Mouse (Mus musculus) neural tube, embryonic 11.5 days (tissue): ENCODE data around the gene Tnr. TPM values are rescaled to one million over a fixed set of nuclear protein-coding genes. Genes with fewer than 3 reads are reported as not detected.
A peak's percentile ranks its signal among the peaks of the same experiment; 100 is the strongest.

Experiments used
- ATAC-seq: fragments of 200-750 bp; cut with Nextera tagmentation; 2 replicates; pipeline ENCODE4 v1.8.0; 2017; ENCODE audit warnings: moderate number of reproducible peaks, mild to moderate bottlenecking, moderate TSS enrichment, moderate library complexity; ENCODE audit not compliant: insufficient read depth, low FRiP score, low TSS enrichment
- DNase-seq: peaks from one replicate; pipeline ENCODE4 v3.0.0-alpha.2; 2015; ENCODE audit warnings: low spot score
- H3K27ac ChIP-seq: fragments of 300-500 bp; sonication (generic); 2 replicates; pipeline ENCODE4 v1.5.1; 2014; ENCODE audit warnings: low read depth, mild to moderate bottlenecking, low read length
- H3K27me3 ChIP-seq: fragments of 300-500 bp; sonication (generic); 2 replicates; pipeline ENCODE4 v1.6.1; 2014; ENCODE audit warnings: mild to moderate bottlenecking, low read length, mixed read lengths; ENCODE audit not compliant: control insufficient read depth, insufficient read depth
- H3K36me3 ChIP-seq: fragments of 300-500 bp; sonication (generic); 2 replicates; pipeline ENCODE4 v1.6.1; 2014; ENCODE audit warnings: mild to moderate bottlenecking, low read length, moderate library complexity, mixed read lengths; ENCODE audit not compliant: control insufficient read depth, insufficient read depth
- H3K4me1 ChIP-seq: fragments of 300-500 bp; sonication (generic); 2 replicates; pipeline ENCODE4 v1.6.1; 2014; ENCODE audit warnings: low read length, mixed read lengths; ENCODE audit not compliant: control insufficient read depth, insufficient read depth
- H3K4me2 ChIP-seq: fragments of 300-500 bp; sonication (generic); 2 replicates; pipeline ENCODE4 v1.6.1; 2014; ENCODE audit warnings: low read depth, mild to moderate bottlenecking, moderate library complexity
- H3K4me3 ChIP-seq: fragments of 300-500 bp; sonication (generic); 2 replicates; pipeline ENCODE4 v1.5.1; 2014; ENCODE audit warnings: low read depth, low read length
- H3K9ac ChIP-seq: fragments of 300-500 bp; sonication (generic); 2 replicates; pipeline ENCODE4 v1.6.1; 2014; ENCODE audit warnings: mild to moderate bottlenecking, low read length
- H3K9me3 ChIP-seq: fragments of 300-500 bp; sonication (generic); 2 replicates; pipeline ENCODE4 v1.6.1; 2016; ENCODE audit warnings: low read length; ENCODE audit not compliant: control insufficient read depth
- WGBS: fragments of 180-500 bp; shearing (Covaris S2); extraction: QIAGEN DNeasy Blood & Tissue Kit; methylation state at CpG from one replicate; pipeline ENCODE4 v1.1.7; 2014; 5-methylcytosine and 5-hydroxymethylcytosine counted together
- polyA plus RNA-seq: library from polyadenylated mRNA; unstranded; fragments of >200 nt; fragmentation: Nextera tagmentation; extraction: Ambion mirVana; gene quantifications from 2 replicates; pipeline ENCODE4 v1.2.1, GENCODE M21; 2014

Gene Tnr
- polyA plus RNA-seq, 1 experiment from 2014 or later: 1.2 TPM

GRCm38 (mm10) chr1:159888611-159889010, 365.0 kb downstream of the Tnr start:
- WGBS: 96% methylated on average over 5 of the region's 5 CpGs

DNA sequence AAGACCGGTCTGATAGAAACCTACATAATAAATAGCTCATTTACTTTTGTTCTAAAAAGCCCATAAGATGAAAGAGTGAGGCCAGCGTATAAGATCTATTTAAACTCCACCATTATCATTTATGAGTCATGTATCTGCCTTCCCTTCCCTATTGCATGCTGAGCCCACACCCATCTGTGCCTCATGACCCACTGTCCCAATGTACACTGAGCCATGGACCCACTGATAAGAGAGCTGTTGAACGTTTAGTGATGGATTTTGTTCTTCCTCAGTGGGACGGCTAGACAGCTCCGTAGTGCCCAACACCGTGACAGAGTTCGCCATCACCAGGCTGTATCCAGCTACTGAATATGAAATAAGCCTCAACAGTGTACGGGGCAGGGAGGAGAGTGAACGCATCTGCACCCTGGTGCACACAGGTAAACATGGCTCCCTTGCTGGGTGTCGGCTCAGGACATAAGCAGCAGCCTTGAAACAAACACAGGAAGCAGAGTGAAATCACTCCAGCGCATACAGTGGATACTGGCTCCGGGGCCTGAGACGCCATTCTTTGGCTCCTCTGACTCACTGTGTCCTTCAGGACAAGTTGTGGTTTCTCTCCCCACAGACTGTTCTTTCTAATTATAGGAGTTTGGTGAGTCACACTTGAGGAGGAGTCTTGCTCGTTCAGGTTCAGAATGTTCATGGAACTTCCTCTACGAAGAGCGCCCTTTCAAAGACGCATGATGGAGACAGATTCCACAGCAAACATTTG, 365.6 kb downstream of the Tnr start:
- no peak overlapping the region for H3K4me3 ChIP-seq
- ATAC-seq: no peak
- no peak overlapping the region for H3K9ac ChIP-seq
- H3K36me3 ChIP-seq: no peaks in the 10 kb centered on the region
- H3K27me3 ChIP-seq: no peaks in the 10 kb centered on the region
- WGBS: 89% methylated on average over 17 of the region's 17 CpGs
- no peaks in the 10 kb centered on the region for H3K9me3 ChIP-seq
- no peak overlapping the region for H3K27ac ChIP-seq
- no peaks in the 10 kb centered on the region for H3K4me1 ChIP-seq
- no peak overlapping the region for H3K4me2 ChIP-seq
- no peak for DNase-seq

More at GRCm38 (mm10) chr1:159888611-159889010, 365.0 kb downstream of the Tnr start:
- no peaks in the 10 kb centered on the region for H3K9me3 ChIP-seq
- H3K4me2 ChIP-seq: no peak overlapping the region
- no peaks in the 10 kb centered on the region for H3K36me3 ChIP-seq
- no peaks in the 10 kb centered on the region for H3K4me1 ChIP-seq
- ATAC-seq (no peak), DNase-seq (no peak)
- H3K4me3 ChIP-seq: no peak overlapping the region
- no peaks in the 10 kb centered on the region for H3K27me3 ChIP-seq
- no peak overlapping the region for H3K27ac ChIP-seq
- H3K9ac ChIP-seq: no peak overlapping the region

DNA sequence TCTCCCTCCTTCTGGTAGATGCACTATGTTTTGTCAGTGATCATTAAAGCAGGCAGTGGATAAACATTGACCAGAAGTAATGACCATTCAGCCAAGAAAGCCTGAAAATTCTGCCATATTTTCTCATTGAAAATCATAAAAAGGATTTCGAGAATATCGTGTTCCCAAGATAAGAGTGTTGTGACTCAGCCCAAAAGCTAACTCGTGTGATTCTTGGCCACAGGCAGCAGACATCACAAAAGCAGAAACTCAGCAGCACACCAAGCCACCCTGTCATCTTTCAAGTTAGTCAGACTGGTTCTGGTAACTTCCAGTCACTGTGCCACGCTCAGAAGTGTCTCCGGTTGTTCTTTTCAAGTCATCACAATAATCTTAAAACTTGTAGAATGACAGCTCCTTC, 367.0 kb downstream of the Tnr start:
- H3K9me3 ChIP-seq: no peaks in the 10 kb centered on the region
- H3K36me3 ChIP-seq: no peaks in the 10 kb centered on the region
- H3K27me3 ChIP-seq: no peaks in the 10 kb centered on the region
- no peak overlapping the region for H3K27ac ChIP-seq
- DNase-seq (no peak), ATAC-seq (no peak)
- no peak overlapping the region for H3K9ac ChIP-seq
- 86% methylated on average over 5 of the region's 5 CpGs for WGBS
- no peak overlapping the region for H3K4me3 ChIP-seq
- H3K4me1 ChIP-seq: no peaks in the 10 kb centered on the region
- H3K4me2 ChIP-seq: no peak overlapping the region

- WGBS: 85% methylated on average over 3 of the region's 3 CpGs
- ATAC-seq: no peak
These were observed 371.5 kb downstream of the Tnr start for GRCm38 (mm10) chr1:159895094-159895493.

DNA sequence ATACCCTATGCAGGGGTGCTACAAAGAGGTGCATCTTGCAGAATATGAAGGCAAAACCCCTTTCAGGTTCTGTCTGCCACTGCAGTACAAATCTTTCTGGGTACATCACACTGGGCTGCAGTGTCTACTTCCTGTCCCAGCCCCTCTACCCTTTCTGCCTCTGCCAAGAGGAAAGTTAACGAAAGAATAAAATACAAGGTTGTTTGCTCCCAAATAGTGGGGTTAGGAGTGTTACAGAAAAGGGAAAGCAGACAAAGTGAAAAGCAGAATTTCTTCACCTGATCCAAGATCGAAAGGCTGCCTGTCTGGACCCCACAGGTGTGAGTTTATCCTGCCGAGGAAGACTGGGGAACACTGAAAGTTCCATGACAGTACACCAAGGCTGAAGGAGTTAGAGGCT, 376.4 kb downstream of the Tnr start:
- Histone ChIP-seq H3K4me2 (no peak overlapping the region), H3K27me3 (no peaks in the 10 kb centered on the region), H3K4me3 (no peak overlapping the region), H3K27ac (no peak overlapping the region), H3K4me1 (peaks cover 3% of the 10 kb centered on the region; the same call in 1 of the 2 replicates), H3K9ac (no peak overlapping the region), H3K9me3 (no peaks in the 10 kb centered on the region), H3K36me3 (no peaks in the 10 kb centered on the region)
- WGBS: 84% methylated on average over 3 of the region's 3 CpGs
- DNase-seq (no peak), ATAC-seq (no peak)

More at GRCm38 (mm10) chr1:159895094-159895493, 371.5 kb downstream of the Tnr start:
- no peak for DNase-seq
- Histone ChIP-seq H3K36me3 (no peaks in the 10 kb centered on the region), H3K4me1 (no peaks in the 10 kb centered on the region), H3K27ac (no peak overlapping the region), H3K4me2 (no peak overlapping the region), H3K9ac (no peak overlapping the region), H3K27me3 (no peaks in the 10 kb centered on the region), H3K4me3 (no peak overlapping the region), H3K9me3 (no peaks in the 10 kb centered on the region)

- H3K4me2 ChIP-seq: no peak overlapping the region
- ATAC-seq: no peak
- no peaks in the 10 kb centered on the region for H3K36me3 ChIP-seq
- WGBS: 61% methylated on average over 3 of the region's 3 CpGs
- H3K9me3 ChIP-seq: no peaks in the 10 kb centered on the region
- DNase-seq: no peak
- no peak overlapping the region for H3K9ac ChIP-seq
- peaks cover 3% of the 10 kb centered on the region; the same call in 1 of the 2 replicates for H3K4me1 ChIP-seq
- H3K27me3 ChIP-seq: no peaks in the 10 kb centered on the region
- no peak overlapping the region for H3K27ac ChIP-seq
- H3K4me3 ChIP-seq: no peak overlapping the region
These were observed 377.1 kb downstream of the Tnr start for GRCm38 (mm10) chr1:159900639-159901038.

GRCm38 (mm10) chr1:159901366-159902119, 378.0 kb downstream of the Tnr start:
- Histone ChIP-seq H3K9ac (no peak overlapping the region), H3K27ac (no peak overlapping the region), H3K9me3 (no peaks in the 10 kb centered on the region), H3K27me3 (no peaks in the 10 kb centered on the region), H3K4me3 (no peak overlapping the region), H3K4me1 (peaks cover 3% of the 10 kb centered on the region; the same call in 1 of the 2 replicates), H3K36me3 (no peaks in the 10 kb centered on the region), H3K4me2 (no peak overlapping the region)
- DNase-seq (peak; percentile 25), ATAC-seq (peak; percentile 91)
- 63% methylated on average over 7 of the region's 7 CpGs for WGBS

- Histone ChIP-seq H3K36me3 (no peaks in the 10 kb centered on the region), H3K27ac (no peak overlapping the region), H3K4me3 (no peak overlapping the region), H3K4me2 (no peak overlapping the region), H3K27me3 (no peaks in the 10 kb centered on the region), H3K9ac (no peak overlapping the region), H3K9me3 (no peaks in the 10 kb centered on the region), H3K4me1 (peaks cover 3% of the 10 kb centered on the region; the same call in 1 of the 2 replicates)
- ATAC-seq (peak; percentile 36), DNase-seq (no peak)
- WGBS: 84% methylated on average over 4 of the region's 4 CpGs
These were observed 378.5 kb downstream of the Tnr start for GRCm38 (mm10) chr1:159902120-159902497.
